Mouse (Mus musculus) liver, postnatal 0 days (tissue): ENCODE results near the gene Ddc.

ENCODE experiments used
- CTCF ChIP-seq: sonication (generic); IDR thresholded peaks from 2 replicates; pipeline ENCODE4 v1.5.1; 2016; ENCODE audit warnings: antibody characterized with exemption, low read depth
- EP300 ChIP-seq: IDR thresholded peaks from 2 replicates; pipeline ENCODE4 v1.6.1; 2016; ENCODE audit warnings: antibody characterized with exemption, low read depth, mild to moderate bottlenecking

- TF ChIP-seq CTCF, result no peak
- no peak for TF ChIP-seq EP300
Observed at GRCm38 (mm10) chr11:11856959-11857358, 41.0 kb downstream of the Ddc start.
